Mouse (Mus musculus): ENCODE measurements around the gene Rbm6. TPM values are rescaled to one million over a fixed set of nuclear protein-coding genes. Genes with fewer than 3 reads are reported as not detected.

Gene Rbm6
- polyA plus RNA-seq, 1 experiment: 70.3 TPM

DNA sequence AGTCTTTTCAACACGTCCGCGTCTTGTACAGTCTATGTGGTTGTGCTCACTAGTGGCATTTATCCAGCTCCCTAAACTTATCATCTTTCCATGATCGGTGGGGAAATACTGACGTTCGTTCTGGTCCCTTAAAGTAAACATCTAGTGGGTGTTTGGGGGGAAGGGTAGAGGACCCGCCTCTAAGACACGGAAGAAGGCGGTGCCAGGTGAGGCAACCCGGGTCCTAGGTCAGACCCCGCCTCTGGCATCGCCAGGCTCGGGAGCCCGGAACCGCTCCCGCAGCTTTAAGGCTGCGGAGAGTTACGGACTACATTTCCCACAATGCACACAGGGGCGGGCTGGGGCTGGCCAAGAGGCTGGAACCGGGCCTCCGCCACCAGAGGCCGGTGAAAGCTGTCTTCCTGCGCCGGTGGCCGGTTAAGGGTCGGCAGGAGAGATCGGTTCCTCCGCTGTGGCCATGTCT is 14.8 kb upstream of the Rbm6 start, which contains the start of gene Mon1a:
TSS of gene Mon1a (plus strand) at position 348 of the 463 bp plus-strand sequence.
- DNase-seq (ENCODE audit: extremely low spot score in 1 of 2, low spot score in 1 of 2): peak; percentile 83 to 90

DNA sequence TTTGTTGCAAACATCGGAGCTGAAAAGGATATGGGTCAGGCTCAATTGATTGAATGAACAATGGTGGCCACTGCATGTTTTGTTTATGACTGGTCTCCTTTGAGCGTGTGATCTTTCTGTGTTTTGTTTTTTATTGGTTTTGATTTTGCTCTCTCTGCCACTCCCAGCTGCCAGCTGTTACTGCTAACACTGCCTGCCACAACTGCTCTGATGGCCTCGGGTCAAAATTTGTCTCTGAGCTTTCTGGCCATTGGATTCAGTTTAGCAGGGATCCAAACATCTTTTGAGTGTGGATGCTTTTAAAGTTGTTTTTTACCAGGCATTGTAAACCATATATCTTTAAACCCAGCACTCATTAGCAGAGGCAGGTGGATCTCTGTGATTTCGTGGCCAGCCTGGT is 7.4 kb upstream of the Rbm6 start:
- DNase-seq (ENCODE audit: extremely low spot score in 1 of 2, low spot score in 1 of 2): no peak

DNA sequence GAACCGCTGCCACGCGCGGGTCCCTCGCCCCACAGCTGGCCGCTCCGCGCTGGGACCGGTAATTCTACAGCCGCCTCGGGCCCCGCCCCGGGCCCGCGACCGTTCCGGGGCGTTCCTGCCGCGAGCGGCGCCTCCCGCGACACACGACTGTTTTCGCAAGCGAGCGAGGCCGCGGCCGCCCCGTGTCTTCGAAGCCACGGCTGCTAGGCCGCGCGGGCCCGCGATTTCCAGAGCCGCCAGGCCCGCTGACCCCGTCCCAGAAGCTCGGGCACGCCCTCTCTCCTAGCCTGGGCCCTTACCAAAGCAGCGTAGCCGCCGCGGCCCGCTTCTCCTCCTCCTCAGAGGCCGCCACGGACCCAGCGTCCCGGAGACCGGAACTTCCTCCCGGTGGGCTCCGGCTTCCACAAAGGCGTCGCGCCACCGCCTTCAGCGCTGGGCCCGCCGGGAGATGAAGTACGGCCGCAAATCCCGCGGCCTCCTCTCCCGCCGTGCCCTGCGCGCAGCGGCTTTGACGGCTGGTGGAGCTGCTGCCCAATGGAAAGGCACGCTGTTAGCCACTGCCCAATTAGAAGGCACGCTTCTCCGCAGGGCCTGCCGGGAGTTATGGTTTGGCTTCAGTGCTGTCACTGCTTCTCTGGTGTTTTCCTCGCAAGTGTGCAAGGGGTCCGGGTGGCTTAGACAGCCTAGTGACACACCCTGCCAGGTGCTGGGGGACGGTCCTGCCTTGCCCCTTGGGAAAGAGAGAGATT is 513 bp downstream of the Rbm6 start:
- peak; percentile 90 to 97 for DNase-seq (ENCODE audit: extremely low spot score in 1 of 2, low spot score in 1 of 2)

DNA sequence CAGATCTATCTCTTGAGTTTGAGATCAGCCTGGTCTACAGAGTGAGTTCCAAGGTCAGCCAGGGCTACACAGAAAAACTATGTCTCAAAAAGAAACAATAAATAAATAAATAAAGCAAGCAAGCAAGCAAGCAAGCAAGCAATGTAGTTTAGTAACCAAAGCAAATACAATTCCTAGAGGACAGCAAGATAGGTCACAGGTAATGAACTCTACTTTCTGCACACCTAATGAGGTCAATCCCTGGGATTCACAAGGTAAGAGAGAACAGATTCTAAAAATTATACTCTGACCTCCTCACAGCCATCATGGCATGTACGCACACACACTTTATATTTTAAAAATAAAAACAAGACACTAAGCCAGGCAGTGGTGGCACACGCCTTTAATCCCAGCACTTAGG is 7.0 kb downstream of the Rbm6 start:
- DNase-seq (ENCODE audit: extremely low spot score in 1 of 2, low spot score in 1 of 2): no peak

DNA sequence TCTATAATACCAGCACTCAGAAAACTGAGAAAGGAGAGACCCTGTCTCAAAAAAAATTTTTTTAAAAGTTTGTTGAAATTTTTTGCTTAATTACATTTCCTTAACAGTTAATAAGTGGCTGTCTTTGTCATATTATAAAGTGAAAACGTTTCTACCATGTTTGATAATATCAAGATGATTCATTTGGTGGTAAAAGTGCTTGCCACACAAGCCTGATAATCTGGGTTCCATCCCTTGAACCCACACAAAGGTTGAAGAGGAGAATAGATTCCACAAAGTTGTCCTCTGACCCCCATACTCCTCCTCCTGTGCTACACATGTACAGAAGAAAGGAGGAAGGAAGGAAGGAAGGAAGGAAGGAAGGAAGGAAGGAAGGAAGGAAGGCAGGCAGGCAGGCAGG is 8.5 kb downstream of the Rbm6 start:
- DNase-seq (ENCODE audit: extremely low spot score in 1 of 2, low spot score in 1 of 2): no peak

DNA sequence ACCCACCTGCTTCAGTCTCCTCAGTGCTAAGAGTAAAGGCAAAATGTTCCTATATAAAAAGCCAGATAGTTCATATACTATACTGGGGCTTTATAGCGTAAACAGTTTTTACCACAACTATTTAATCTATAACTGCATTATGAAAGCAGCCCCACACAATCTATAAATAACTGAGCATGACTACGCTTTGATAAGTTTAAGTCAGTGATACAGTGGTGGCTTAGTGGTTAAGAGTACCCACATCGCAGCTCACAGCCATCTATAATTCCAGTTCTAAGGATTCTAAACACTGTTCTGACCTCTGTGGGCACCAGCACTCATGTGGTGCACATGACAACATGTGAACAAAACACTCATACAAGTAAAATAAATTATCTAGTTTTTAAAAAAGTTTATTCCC is 14.7 kb downstream of the Rbm6 start:
- no peak for DNase-seq (ENCODE audit: extremely low spot score in 1 of 2, low spot score in 1 of 2)

DNA sequence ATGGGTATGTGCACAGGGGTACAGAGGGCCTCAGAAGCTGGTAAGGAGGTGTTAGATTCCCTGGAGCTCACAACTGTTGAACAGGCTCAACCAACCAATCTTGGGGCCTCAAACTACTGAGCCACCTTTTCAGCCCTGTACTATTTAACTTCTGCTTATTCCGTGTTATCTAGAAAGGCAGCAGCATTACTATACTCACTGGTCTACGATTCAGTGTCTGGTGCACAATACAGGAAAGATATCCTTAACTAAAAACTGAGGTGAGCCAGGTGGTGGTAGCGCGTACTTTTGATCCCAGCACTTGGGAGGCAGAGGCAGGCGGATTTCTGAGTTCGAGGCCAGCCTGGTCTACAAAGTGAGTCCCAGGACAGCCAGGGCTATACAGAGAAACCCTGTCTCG is 24.1 kb downstream of the Rbm6 start:
- DNase-seq (ENCODE audit: extremely low spot score in 1 of 2, low spot score in 1 of 2): no peak

DNA sequence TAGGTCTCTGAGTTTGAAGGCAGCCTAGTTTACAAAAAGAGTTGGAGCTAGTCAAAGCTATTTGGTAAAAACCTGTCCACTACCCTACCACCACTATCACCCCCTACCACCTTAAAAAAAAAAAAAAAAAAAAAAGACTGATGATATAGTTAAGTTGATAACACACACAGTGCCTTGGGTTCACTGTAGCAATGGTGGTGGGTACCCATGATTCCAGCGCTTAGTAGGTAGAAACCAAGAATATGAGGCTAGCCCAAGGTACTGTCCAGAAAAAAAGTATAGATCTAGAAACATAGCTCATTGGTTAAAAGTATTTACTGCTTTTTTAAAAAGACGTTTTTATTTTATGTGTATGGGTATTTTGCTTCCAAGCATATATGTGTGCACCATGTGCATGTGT is 30.3 kb downstream of the Rbm6 start:
- no peak for DNase-seq (ENCODE audit: extremely low spot score in 1 of 2, low spot score in 1 of 2)

DNA sequence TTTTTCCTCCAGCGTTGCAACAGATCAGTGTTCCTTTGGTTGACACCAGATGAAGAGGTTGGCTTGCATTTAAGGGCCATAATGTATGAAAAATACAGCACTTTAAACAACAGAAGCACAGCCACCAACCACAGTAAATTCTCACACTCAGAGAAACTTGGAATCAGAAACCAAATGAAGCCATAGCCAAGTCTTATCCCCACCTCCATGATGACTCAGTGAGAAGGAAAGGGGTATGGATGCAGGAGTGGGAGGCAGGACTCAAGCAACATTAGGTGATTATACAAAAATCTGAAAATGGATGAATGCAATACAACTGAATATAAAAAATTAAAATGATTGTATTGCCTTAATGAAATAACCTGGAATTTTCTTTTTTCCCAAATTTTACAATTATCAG is 34.2 kb downstream of the Rbm6 start:
- peak in 1 of 2 experiments; percentile 43 for DNase-seq (ENCODE audit: extremely low spot score in 1 of 2, low spot score in 1 of 2)

DNA sequence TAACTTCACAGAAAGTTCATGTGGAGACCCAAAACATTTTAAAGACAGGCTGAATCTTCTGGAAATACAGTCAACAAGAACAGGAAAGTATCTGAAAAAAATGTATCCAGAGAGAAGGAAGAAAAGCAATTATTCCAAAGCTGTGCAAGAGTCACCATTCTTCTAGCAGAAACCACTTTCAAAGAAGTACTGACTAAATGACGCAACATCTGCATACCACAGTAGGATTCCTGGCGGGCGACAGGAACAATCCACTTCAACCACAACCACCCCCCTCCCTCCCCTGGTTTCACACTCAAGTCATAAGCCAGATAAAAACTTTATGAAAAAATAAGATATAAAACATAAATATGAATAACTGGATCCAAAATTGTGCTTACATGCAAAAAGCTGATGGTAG is 39.2 kb downstream of the Rbm6 start:
- DNase-seq (ENCODE audit: extremely low spot score in 1 of 2, low spot score in 1 of 2): no peak

DNA sequence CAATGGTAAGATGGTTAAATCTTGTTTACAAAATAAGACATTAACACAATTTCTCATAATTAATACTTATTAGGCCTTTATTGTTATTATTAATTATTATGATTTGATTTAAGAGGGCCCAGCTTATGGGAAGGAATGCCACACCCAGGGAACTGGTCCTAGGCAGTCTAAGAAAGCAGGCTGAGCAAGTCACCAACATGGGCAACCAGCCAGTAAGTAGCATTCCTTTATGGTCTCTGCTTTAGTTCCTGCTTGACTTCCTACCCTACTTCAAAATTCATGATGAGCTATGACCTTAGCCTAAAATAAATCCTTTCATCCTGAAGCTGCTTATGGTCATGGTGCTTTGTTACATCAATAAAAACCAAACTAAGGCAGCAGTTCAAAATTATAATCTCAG is 41.3 kb downstream of the Rbm6 start:
- no peak for DNase-seq (ENCODE audit: extremely low spot score in 1 of 2, low spot score in 1 of 2)

DNA sequence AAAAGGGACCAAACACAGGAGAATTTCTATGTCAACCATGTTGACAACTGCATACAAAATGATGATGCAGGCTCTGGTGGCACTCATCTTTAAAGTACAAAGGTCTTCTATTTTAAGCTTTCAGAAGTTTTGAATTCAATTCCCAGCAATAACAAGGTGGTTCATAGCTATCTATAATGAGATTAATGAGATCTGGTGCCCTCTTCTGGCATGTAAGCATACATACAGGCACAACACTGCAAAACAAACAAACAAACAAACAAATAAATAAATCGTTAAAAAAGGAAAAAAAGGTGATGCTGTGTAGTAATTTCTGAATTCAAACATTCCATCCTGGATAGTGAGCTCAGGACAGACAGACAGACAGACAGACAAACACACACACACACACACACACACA is 60.9 kb downstream of the Rbm6 start:
- no peak for DNase-seq (ENCODE audit: extremely low spot score in 1 of 2, low spot score in 1 of 2)

DNA sequence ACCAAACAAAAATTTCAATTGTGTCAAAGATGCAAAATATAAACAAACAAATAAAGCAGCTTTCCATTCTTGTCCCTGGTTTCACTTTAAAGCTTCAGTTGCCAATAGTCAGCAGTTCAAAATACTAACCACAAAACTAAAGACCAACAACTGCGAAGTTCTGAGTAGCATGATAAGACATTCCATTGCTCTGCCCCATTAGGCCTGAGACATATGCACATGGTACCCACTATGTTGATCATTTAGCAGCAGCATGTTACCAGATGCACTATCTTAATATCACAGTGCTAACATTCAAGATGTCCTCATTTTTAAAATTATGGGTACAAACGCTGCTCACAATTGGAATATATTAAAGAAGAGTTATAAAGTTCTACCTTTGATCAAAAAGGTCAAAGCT is 62.1 kb downstream of the Rbm6 start:
- DNase-seq (ENCODE audit: extremely low spot score in 1 of 2, low spot score in 1 of 2): no peak

DNA sequence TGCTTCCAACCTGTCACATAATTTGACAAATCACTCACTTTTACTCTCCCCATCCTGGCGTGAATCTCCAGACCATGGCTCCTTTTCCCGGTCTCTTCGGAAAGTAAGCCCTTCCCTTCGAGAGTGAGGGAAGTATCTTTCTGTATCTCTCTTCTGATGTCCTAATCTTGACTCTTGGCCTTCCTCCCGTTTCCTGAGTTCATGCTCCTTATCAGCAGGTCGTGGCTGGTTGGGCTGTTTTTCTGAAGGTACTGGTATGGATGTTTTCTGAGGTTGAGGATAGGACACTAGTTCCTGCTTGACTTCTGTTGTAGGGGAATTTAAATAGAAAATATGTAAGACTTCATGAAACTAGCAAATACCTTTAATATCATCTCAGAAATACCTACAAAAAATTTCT is 81.3 kb downstream of the Rbm6 start:
- no peak for DNase-seq (ENCODE audit: extremely low spot score in 1 of 2, low spot score in 1 of 2)

DNA sequence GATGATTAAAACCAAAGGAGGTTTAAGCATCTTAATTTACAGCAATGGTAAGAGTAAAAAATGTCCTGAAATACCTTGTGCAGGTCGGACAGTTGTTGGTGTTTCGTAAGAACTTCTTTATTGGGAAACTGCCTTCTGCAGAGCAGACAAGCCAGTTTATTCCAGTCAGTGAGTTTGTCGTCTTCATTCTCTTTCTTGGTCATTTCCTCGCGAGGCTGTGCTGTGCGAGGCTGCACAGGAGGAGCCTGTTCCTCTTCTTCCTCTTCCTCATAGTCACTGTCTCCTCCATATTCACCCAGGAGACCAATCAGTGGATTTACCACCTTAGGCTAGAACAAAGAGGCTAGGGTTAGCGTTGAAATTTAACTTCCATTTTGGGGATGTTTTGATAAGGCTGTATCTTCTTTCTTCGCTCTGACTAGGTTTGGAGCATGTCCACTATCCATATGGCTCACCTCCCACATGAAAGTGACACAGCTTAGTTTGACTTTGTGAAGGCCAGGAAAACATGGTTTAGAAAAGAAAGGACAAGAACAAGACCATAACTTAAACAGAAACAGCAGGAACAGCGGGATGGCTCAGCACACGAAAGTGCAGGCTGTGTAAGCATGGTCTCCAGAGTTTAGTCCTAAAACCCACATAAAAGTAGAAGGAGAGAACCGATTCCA is 90.4 kb downstream of the Rbm6 start:
- peak in 1 of 2 experiments; percentile 47 for DNase-seq (ENCODE audit: extremely low spot score in 1 of 2, low spot score in 1 of 2)

DNA sequence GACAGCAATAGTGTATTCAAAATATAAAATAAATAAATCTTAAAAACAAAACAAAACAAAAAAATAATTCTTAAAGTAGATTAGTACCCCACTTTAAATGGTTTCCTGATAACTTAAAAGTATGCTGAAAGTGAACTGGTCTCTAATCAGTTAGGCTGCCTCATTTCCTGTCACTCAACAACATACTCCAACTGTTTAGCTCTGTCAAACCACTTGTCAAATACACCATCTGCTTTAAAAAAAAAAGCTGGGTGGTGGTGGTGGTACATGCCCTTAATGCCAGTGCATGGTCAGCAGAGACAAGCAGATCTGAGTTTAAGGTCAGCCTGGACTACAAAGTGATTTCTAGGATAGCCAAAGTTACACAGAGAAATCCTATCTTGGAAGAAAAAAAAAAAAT is 96.2 kb downstream of the Rbm6 start:
- DNase-seq (ENCODE audit: extremely low spot score in 1 of 2, low spot score in 1 of 2): no peak

DNA sequence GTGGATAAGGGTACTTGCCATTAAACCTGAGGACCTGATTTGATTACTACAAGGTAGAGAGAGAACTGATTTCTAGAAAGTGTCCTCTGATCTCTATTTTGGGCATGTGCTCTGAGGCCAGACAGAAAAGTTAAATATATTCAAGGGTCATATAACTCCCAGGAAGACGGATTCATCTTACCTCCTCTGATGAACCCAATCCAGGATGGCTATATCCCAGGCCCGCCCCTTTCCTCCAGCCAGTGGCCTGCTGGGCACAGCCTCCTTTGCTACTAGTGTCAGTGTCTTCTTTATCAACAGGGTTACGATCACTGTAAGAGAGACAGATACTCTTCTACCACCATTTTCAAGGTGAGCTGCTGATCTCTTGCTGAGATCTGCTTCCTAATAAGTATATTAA is 98.6 kb downstream of the Rbm6 start:
- no peak for DNase-seq (ENCODE audit: extremely low spot score in 1 of 2, low spot score in 1 of 2)

DNA sequence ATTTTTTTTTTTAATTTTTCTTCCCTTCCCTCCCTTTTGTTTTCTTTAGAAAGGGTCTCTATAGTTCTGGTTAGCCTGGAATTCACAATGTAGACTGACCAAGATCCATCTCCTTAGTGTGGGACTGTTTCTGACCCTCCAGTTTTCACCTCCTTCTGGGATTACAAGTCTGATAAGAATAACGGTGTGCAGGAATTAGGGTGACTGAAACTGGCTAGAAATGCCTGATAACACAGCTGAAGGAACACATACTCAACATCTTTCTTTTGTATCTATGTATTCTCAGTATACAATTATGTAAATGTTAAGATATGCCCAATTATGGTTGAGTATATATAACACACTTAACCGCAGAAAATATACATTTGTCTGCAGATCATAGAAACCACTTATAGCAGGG is 101.3 kb downstream of the Rbm6 start:
- DNase-seq (ENCODE audit: extremely low spot score in 1 of 2, low spot score in 1 of 2): no peak

DNA sequence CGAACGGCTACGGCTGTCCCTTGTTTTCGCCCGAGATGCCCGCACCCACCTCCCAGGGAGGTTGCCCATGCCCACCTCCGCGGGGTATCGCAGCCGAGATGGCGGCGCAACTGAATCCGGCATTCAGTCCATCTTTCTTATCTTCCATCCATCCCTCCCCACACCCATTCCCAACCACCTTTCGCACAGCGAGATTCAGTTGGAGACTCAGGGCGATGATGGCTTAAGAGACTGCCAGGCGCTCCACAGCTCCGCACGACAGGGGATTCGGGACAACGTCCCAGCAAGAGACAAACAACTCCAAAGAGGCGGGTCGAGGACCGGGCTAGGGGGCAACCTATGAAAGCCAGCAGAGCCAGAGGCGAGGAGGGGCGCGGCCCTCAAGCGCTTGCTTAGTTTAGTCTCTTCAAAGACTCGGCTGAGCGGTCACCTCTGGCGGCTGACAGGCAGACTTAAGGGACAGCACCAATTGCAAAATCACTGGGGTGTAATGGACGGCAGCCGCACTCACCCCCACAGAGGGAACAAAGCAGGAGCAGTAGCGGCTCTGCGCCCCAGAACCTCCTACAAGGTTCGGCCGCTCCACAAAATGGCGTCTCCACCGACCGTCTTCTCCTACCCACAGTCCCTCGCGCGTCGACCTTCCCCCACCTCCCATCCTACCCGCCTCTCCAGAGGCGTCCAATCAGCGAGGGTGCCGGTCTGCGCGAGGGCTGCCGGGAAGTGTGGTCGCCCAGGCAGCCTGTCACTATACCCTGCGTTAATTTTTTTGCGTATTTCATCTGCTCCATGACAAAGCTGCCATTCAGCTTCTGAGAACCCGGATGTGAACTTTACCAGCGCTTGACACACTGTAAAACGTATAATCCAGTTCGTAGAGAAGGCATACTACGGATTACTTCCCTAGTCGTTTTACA is 102.4 kb downstream of the Rbm6 start, which contains the start of gene Rbm5:
TSS of gene Rbm5 (minus strand) at position 623 of the 917 bp plus-strand sequence.
- DNase-seq (ENCODE audit: extremely low spot score in 1 of 2, low spot score in 1 of 2): peak; percentile 90 to 95

DNA sequence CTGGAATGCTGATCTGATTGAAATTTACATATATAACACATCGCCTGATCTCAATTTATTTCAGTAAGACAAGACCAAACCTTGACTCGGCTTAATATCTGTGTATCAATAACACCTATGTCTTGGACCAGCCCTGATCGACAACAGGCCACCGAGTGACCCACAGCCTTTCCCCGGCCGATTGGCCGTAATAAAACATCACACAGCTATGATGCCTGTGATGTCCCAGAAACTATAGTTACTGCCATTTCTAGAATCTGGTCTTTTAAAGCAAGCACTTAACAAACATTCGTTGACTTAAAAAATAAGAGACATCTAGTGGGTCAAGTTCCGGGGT is 103.0 kb downstream of the Rbm6 start:
- no peak for DNase-seq (ENCODE audit: extremely low spot score in 1 of 2, low spot score in 1 of 2)

DNA sequence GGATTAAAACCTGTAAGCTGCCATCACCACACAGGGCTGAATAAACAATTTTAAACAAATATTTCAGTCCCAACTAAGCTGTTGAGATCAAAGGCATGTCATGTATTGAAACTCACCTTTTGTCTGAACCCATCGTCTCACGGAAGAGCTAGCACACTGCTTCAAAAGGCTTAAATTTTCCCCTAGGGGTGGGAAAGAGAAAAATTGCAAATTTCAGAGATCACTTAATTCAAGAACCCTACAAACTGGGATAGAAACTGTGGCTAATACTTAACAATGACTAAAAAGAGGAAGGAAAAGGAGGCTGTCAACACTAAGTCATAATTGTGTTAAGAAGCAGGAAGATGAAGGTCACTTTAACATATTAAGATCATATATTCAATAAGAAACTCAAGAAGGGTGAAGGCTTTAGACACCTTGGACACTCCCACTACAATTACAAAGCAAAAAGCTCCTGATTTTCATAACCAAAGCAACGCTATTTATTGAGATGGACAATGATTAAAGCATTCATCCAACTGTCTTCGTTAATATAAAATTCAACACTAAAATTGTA is 103.5 kb downstream of the Rbm6 start:
- DNase-seq (ENCODE audit: extremely low spot score in 1 of 2, low spot score in 1 of 2): no peak
